Mouse (Mus musculus): ENCODE results near the gene Atp8b3.

Gene Atp8b3

DNA sequence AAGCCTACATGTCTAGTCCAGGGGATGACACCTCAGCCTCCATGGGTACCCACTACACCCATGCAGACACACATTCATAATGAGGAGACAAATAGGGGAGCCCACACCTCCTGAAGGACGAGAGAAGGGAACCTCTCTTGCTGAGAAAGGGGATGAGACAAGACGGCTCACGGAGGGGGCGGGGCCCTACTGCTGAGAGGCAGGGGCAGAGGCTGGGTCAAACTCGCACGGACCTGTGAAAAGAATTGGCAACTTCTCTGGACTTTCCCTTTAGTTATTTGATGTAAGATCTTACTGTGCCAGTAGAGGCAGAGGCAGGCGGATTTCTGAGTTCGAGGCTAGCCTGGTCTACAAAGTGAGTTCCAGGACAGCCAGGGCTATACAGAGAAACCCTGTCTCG, 13.4 kb upstream of the Atp8b3 start:
- ChIA-PET POLR2A (interaction anchor here in 3 of 4 experiments (0.7 to 4.9 kb wide), 11 partner anchors 9 to 124 kb away, joined by 3 to 23 read pairs (median 7); partner anchors contain the start of genes Atp8b3 (in 2 of the 3) and Rexo1 (in 2 of the 3)), CTCF (interaction anchor here (0.6 to 2.0 kb wide), 9 partner anchors 9 to 109 kb away, joined by 3 to 15 read pairs (median 4); partner anchors contain the start of genes Atp8b3 (in 2 of the 4) and Rexo1 (in 1 of the 4))

DNA sequence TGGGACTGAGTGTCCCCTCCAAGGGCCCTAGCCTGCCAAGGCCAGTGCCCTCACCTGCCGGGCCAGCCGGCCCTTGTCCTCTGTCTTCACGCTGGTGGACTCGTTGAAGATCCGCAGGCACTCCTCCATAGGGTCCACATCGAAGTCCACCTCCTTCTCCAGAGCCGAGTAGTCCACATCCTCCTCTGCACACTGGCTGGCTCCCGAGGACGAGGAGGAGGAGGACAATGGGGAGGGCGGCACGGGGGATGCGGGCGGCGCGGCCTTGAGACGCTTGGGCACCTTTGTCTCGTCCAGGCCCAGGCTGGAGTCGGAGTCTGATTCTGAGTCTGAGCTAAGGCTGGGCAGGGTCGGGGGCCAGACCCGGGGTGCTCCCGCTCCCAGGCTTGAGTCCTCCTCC, 10.4 kb upstream of the Atp8b3 start:
- ChIA-PET POLR2A (interaction anchor here in 2 of 4 experiments (0.6 to 3.1 kb wide), 7 partner anchors 11 to 127 kb away, joined by 3 to 13 read pairs (median 4); partner anchors contain the start of genes Atp8b3 (in 1 of the 2) and Rexo1 (in 1 of the 2)), CTCF (interaction anchor here in 2 of 4 experiments (1.0 to 2.7 kb wide), 4 partner anchors 10 to 107 kb away, joined by 3 to 17 read pairs (median 4); partner anchors contain the start of genes Atp8b3 (in 1 of the 2) and Rexo1 (in 1 of the 2))

DNA sequence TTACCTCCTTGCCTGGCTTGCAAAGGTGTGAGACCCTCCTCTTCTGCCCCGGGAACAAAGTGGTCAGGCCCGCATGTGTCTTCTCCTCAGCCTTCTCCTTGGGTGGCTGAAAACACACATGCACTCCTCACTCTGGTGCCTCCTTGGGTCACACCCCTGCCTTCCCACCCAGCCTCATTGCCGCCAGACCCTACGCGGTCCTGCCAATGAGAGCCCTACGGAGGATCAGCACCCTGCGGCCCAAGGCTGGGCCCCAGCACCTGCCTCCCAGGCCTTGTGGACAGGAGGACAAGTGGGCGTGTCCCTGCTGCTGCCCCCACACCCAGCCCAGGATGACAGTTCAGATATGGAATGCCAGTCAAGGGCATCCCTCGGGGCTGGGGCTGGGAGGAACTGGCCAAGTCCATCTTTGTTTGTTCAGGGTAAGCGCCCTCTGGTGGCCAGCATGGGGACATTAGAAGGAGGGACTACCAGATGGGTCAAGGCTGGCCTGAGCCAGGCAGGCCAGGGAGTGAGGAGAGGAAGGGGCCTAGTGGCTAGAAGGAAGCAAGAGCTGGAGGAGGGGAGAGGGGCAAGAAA, 9.6 kb upstream of the Atp8b3 start:
- ChIA-PET POLR2A (interaction anchor here in 3 of 4 experiments (0.6 to 3.1 kb wide), 9 partner anchors 9 to 113 kb away, joined by 3 to 13 read pairs (median 5); partner anchors contain the start of genes Atp8b3 (in 2 of the 3) and Rexo1 (in 1 of the 3)), CTCF (interaction anchor here (0.9 to 2.8 kb wide), 8 partner anchors 8 to 21 kb away, joined by 3 to 17 read pairs (median 6); partner anchors contain the start of genes Atp8b3 (in 3 of the 4) and Rexo1 (in 1 of the 4))

- POLR2A ChIA-PET = interaction anchor here in 2 of 4 experiments (0.8 to 3.1 kb wide), 7 partner anchors 9 to 252 kb away, joined by 3 to 13 read pairs (median 5); partner anchors contain the start of genes Apc2 (in 1 of the 2), Atp8b3 (in 1 of the 2) and Rexo1 (in 1 of the 2)
- CTCF ChIA-PET = interaction anchor here (0.6 to 2.8 kb wide), 19 partner anchors 8 to 173 kb away, joined by 3 to 17 read pairs (median 3); partner anchors contain the start of genes Atp8b3 (in 4 of the 4) and Rexo1 (in 1 of the 4)
These were observed 8.6 kb upstream of the Atp8b3 start for GRCm38 (mm10) chr10:80547539-80547938.

DNA sequence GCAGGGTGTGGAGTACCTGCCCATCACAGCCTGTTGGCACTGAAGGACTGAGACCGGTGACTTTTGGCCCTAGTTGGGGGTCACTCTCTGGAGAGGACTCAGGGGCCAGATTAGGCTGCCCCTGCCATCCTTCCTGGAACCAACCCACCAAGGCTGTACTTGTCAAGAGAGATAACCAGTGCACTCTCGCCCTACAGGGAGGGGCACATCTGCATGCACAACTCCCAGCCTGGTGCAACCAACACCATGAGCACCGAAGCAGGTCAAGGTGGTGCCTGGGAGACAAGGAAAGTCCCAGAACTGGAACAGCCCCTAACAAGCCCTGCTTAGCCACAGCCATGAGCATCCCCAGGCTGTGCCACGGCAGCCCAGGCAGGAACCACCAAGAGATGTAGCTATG, 8.0 kb upstream of the Atp8b3 start:
- CTCF ChIA-PET = interaction anchor here (0.6 to 2.8 kb wide), 14 partner anchors 8 to 132 kb away, joined by 3 to 8 read pairs (median 4); partner anchors contain the start of genes Atp8b3 (in 4 of the 4) and Rexo1 (in 1 of the 4)
- POLR2A ChIA-PET = interaction anchor here in 2 of 4 experiments (0.9 to 4.2 kb wide), 6 partner anchors 10 to 110 kb away, joined by 3 to 19 read pairs (median 6); partner anchors contain the start of gene Rexo1 (in 1 of the 2)

- POLR2A ChIA-PET = interaction anchor here in 3 of 4 experiments (0.7 to 4.2 kb wide), 10 partner anchors 10 to 133 kb away, joined by 3 to 19 read pairs (median 3); partner anchors contain the start of genes Mknk2 (in 1 of the 3) and Rexo1 (in 1 of the 3)
These were observed 6.7 kb upstream of the Atp8b3 start for GRCm38 (mm10) chr10:80545590-80545989.

DNA sequence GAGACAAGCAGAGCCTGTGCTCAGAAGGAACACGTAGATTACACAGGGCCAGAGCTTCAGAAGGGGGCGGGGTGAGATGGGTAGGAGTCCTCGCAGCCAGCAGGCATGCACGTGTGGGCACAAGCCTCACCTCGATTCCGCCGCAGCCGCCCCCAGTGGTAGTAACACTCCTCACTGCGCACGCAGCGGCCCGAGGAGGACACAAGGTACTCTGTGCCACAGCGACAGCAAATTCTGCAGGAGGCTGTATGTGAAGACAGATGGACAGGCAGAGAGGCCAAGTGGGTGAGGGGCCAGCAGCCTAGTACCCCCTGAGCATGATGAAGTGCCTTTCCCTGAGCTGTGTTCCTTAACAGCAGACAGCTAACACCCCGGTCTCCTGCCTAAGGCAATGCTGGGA, 4.9 kb upstream of the Atp8b3 start:
- CTCF ChIA-PET = interaction anchor here in 2 of 4 experiments (0.6 to 1.4 kb wide), 3 partner anchors 17 to 117 kb away, joined by 3 read pairs; partner anchors contain the start of gene Rexo1 (in 1 of the 2)
- POLR2A ChIA-PET = interaction anchor here in 2 of 4 experiments (1.0 to 4.2 kb wide), 4 partner anchors 14 to 134 kb away, joined by 3 to 19 read pairs (median 6); partner anchors contain the start of genes Mknk2 (in 1 of the 2) and Rexo1 (in 1 of the 2)

More at GRCm38 (mm10) chr10:80545590-80545989, 6.7 kb upstream of the Atp8b3 start:
- CTCF ChIA-PET = interaction anchor here in 3 of 4 experiments (1.0 to 2.8 kb wide), 7 partner anchors 9 to 66 kb away, joined by 3 to 8 read pairs (median 5); partner anchors contain the start of gene Rexo1 (in 1 of the 3)

GRCm38 (mm10) chr10:80539493-80539892, 569 bp upstream of the Atp8b3 start:
- CTCF ChIA-PET = interaction anchor here (0.6 to 3.2 kb wide), 70 partner anchors 8 to 663 kb away, joined by 3 to 30 read pairs (median 5); partner anchors contain the start of genes Rexo1 (in 3 of the 4), Abhd17a (in 2 of the 4), Csnk1g2 (in 2 of the 4) and Adamtsl5 (in 1 of the 4)
- POLR2A ChIA-PET = interaction anchor here (0.5 to 4.2 kb wide), 73 partner anchors 8 to 781 kb away, joined by 3 to 74 read pairs (median 5); partner anchors contain the start of genes Rexo1 (in 3 of the 4), Csnk1g2 (in 2 of the 4), Mbd3 (in 2 of the 4) and Mum1 (in 2 of the 4)

- CTCF ChIA-PET = interaction anchor here in 3 of 4 experiments (0.6 to 3.2 kb wide), 42 partner anchors 8 to 338 kb away, joined by 3 to 30 read pairs (median 6); partner anchors contain the start of genes Rexo1 (in 3 of the 3), Abhd17a (in 1 of the 3), Csnk1g2 (in 1 of the 3) and Mbd3 (in 1 of the 3)
- POLR2A ChIA-PET = interaction anchor here (0.7 to 4.2 kb wide), 40 partner anchors 10 to 1511 kb away, joined by 3 to 74 read pairs (median 6); partner anchors contain the start of genes Rexo1 (in 3 of the 4), Csnk1g2 (in 2 of the 4), Mbd3 (in 2 of the 4) and Abhd17a (in 1 of the 4)
These were observed 744 bp downstream of the Atp8b3 start for GRCm38 (mm10) chr10:80538180-80538579.

DNA sequence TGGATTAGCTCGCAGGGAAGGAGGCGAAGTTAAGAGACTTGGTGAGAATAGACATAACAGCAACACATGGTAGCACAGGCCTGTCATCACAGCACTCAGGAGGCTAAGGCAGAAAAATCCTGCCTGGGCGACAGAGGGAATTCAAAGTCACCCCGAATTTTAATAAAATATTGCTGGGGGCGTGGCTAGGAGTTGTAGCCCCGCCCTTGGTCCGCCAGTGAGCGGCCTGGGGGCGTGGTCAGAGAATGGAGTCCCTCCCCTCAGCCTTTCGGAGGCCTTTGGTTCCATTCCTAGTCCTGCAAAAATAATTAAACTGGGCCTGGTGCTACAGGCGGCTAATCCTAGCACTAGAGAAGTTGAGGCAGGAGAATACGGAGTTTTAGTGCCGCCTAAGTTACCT, 3.2 kb downstream of the Atp8b3 start:
- POLR2A ChIA-PET = interaction anchor here in 1 of 4 experiments (0.9 to 1.3 kb wide), 2 partner anchors 10 to 25 kb away, joined by 4 read pairs; no protein-coding TSS in a partner anchor
- CTCF ChIA-PET = interaction anchor here in 2 of 4 experiments (0.5 to 1.1 kb wide), 2 partner anchors 17 to 26 kb away, joined by 3 to 6 read pairs; no protein-coding TSS in a partner anchor

- ChIA-PET CTCF (interaction anchor here in 1 of 4 experiments (1.1 kb wide), 1 partner anchor 25 kb away, joined by 6 read pairs; no protein-coding TSS in a partner anchor), POLR2A (interaction anchor here in 2 of 4 experiments (0.9 to 3.4 kb wide), 3 partner anchors 11 to 141 kb away, joined by 4 to 11 read pairs (median 4); no protein-coding TSS in a partner anchor)
These were observed 3.9 kb downstream of the Atp8b3 start for GRCm38 (mm10) chr10:80535071-80535470.

GRCm38 (mm10) chr10:80533704-80534103, 5.2 kb downstream of the Atp8b3 start:
- POLR2A ChIA-PET = interaction anchor here (0.6 to 3.4 kb wide), 12 partner anchors 11 to 701 kb away, joined by 3 to 11 read pairs (median 3); partner anchors contain the start of genes Klf16 (in 1 of the 4), Mbd3 (in 1 of the 4) and Rexo1 (in 1 of the 4)
- CTCF ChIA-PET = interaction anchor here (0.6 to 2.2 kb wide), 12 partner anchors 10 to 183 kb away, joined by 3 to 14 read pairs (median 4); partner anchors contain the start of gene Rexo1 (in 1 of the 4)

DNA sequence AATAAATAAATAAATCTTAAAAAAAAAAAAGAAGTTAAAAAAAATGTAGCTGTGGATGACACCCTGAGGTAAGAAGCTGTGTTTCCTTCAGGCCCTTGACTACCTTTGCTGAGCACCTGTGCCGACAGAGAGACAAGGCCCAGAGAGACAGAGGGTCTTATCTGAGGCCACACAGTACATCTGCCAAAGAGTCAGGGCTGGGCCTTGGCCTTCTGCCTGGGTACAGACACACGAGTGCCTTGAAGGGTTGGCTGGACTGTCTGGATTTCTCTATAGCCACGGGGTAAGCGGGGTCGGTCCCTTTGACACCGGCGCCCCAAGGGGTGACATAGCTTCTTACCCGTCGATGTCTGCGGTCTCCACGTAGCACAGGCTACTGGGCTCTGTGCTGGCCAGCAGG, 6.1 kb downstream of the Atp8b3 start:
- POLR2A ChIA-PET = interaction anchor here in 3 of 4 experiments (0.6 to 3.4 kb wide), 13 partner anchors 12 to 365 kb away, joined by 3 to 11 read pairs (median 3); partner anchors contain the start of genes Csnk1g2 (in 1 of the 3), Klf16 (in 1 of the 3), Mbd3 (in 1 of the 3) and Rexo1 (in 1 of the 3)
- CTCF ChIA-PET = interaction anchor here (0.5 to 2.2 kb wide), 9 partner anchors 9 to 182 kb away, joined by 3 to 14 read pairs (median 4); no protein-coding TSS in a partner anchor

DNA sequence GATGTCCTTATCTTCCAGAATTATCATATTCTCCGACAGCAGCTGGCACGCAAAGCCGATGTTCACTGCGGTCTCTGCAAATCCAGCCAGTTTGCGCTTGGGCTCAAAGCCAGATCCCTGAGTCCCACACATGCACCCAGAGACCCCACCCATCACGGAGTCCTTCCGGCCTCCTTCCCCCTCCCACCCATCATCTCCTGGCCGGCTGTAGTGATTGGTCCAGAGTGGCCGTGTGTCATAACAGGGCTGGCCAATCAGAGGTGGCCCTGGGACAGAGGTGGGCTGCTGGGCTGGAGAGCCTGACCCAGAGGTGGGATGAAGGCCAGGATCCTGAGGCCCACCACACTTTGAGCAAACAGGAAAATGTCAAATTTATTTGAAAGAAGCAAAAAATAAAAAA, 12.8 kb downstream of the Atp8b3 start:
- ChIA-PET POLR2A (interaction anchor here in 2 of 4 experiments (0.6 to 0.9 kb wide), 2 partner anchors 34 to 49 kb away, joined by 3 read pairs; no protein-coding TSS in a partner anchor), CTCF (interaction anchor here in 1 of 4 experiments (4.4 kb wide), 1 partner anchor 12 kb away, joined by 26 read pairs; the partner anchor contains the start of gene Atp8b3)

- CTCF ChIA-PET = interaction anchor here (0.5 to 4.4 kb wide), 56 partner anchors 8 to 390 kb away, joined by 3 to 26 read pairs (median 4); partner anchors contain the start of genes Atp8b3 (in 3 of the 4), Mbd3 (in 2 of the 4), Rexo1 (in 2 of the 4) and Izumo4 (in 1 of the 4)
- POLR2A ChIA-PET = interaction anchor here in 3 of 4 experiments (0.6 to 3.8 kb wide), 16 partner anchors 16 to 355 kb away, joined by 3 to 12 read pairs (median 3); partner anchors contain the start of genes Atp8b3 (in 2 of the 3), Rexo1 (in 2 of the 3), Mbd3 (in 1 of the 3) and Mknk2 (in 1 of the 3)
These were observed 15.6 kb downstream of the Atp8b3 start for GRCm38 (mm10) chr10:80523299-80523698.

DNA sequence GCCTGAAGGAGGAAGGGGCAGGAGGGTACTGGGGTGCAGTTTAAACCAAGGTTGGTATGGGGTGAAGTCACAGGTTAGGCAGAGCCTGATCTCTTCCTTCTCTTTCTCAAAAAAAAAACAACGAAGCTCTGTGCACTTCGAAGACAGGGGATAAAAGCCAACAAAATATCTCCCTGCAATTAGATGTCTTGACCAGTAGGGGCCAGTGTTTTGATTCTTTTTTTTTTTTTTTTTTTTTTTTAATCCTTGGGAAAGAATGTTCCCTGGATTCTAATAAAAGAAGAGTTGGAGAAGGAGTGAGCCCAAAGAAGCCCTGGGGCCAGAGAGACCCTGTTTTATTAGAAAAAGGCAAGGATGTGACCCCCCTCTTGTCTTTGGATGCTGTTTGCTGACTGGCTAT, 19.6 kb downstream of the Atp8b3 start:
- CTCF ChIA-PET = interaction anchor here (0.5 to 4.1 kb wide), 100 partner anchors 9 to 848 kb away, joined by 3 to 38 read pairs (median 4); partner anchors contain the start of genes Atp8b3 (in 2 of the 4), Rexo1 (in 2 of the 4), Adamtsl5 (in 1 of the 4) and Ap3d1 (in 1 of the 4)
- POLR2A ChIA-PET = interaction anchor here (0.6 to 2.3 kb wide), 15 partner anchors 8 to 165 kb away, joined by 3 to 13 read pairs (median 3); partner anchors contain the start of gene Mknk2 (in 1 of the 4)

Data from embryonic stem cell, embryonic (primary cell).